Mouse (Mus musculus) heart, embryonic 16.5 days (tissue): ENCODE measurements around the gene Nags. TPM values are rescaled to one million over a fixed set of nuclear protein-coding genes. Genes with fewer than 3 reads are reported as not detected.
"Not testable (repeated sequence)": the region's sequence is repeated elsewhere in the genome, so short reads cannot be mapped to it uniquely, and the experiment has no call there.

ENCODE experiments used
- ATAC-seq: fragments of 200-750 bp; cut with Nextera tagmentation; replicated peaks from 2 replicates; pipeline ENCODE4 v1.8.0; 2017; ENCODE audit warnings: moderate number of reproducible peaks; ENCODE audit not compliant: insufficient read depth, low FRiP score; ENCODE audit errors: extremely low read depth
- H3K27ac ChIP-seq: fragments of 300-500 bp; sonication (generic); 2 replicates; pipeline ENCODE4 v1.5.1; 2014; ENCODE audit warnings: mild to moderate bottlenecking, low read length, control low read depth, moderate library complexity
- H3K27me3 ChIP-seq: fragments of 300-500 bp; sonication (generic); 2 replicates; pipeline ENCODE4 v1.6.1; 2014; ENCODE audit warnings: low read length, mixed read lengths; ENCODE audit not compliant: control insufficient read depth, insufficient read depth
- H3K36me3 ChIP-seq: fragments of 300-500 bp; sonication (generic); 2 replicates; pipeline ENCODE4 v1.6.1; 2014; ENCODE audit not compliant: control insufficient read depth, insufficient read depth
- H3K4me1 ChIP-seq: fragments of 300-500 bp; sonication (generic); 2 replicates; pipeline ENCODE4 v1.6.1; 2014; ENCODE audit warnings: low read length, mixed read lengths; ENCODE audit not compliant: control insufficient read depth, insufficient read depth
- H3K4me2 ChIP-seq: fragments of 300-500 bp; sonication (generic); 2 replicates; pipeline ENCODE4 v1.6.1; 2014; ENCODE audit warnings: low read depth, mild to moderate bottlenecking, control low read depth, low read length
- H3K4me3 ChIP-seq: fragments of 300-500 bp; sonication (generic); 2 replicates; pipeline ENCODE4 v1.5.1; 2014; ENCODE audit warnings: mild to moderate bottlenecking, control low read depth, low read length
- H3K9ac ChIP-seq: fragments of 300-500 bp; sonication (generic); 2 replicates; pipeline ENCODE4 v1.6.1; 2014; ENCODE audit warnings: low read length, control low read depth
- H3K9me3 ChIP-seq: fragments of 300-500 bp; sonication (generic); replicated peaks from 2 replicates; pipeline ENCODE4 v1.6.1; 2016; ENCODE audit warnings: low read length; ENCODE audit not compliant: control insufficient read depth
- WGBS: fragments of 180-500 bp; shearing (Covaris S2); extraction: QIAGEN DNeasy Blood & Tissue Kit; methylation state at CpG from one replicate; pipeline ENCODE4 v1.1.7; 2014; 5-methylcytosine and 5-hydroxymethylcytosine counted together
- polyA plus RNA-seq: library from polyadenylated mRNA; unstranded; fragments of >200 nt; fragmentation: Nextera tagmentation; extraction: Ambion mirVana; gene quantifications from 2 replicates; pipeline ENCODE4 v1.2.1, GENCODE M21; 2015

Nags gene
- polyA plus RNA-seq, 1 experiment from 2014 or later = 0.14 TPM

DNA sequence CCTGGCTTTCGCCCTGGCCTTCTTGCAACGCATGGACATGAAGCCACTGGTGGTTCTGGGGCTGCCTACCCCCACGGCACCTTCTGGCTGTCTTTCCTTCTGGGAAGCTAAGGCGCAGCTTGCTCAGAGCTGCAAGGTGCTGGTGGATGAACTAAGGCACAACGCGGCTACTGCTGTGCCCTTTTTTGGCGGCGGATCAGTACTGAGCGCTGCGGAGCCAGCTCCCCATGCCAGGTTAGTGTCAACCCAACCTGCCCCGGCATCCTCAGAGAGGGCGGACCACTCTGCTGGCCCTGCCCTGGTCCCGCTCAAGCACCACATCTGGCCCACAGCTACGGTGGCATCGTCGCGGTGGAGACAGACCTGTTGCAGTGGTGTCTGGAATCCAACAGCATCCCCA lies 1.2 kb downstream of the Nags start:
- peaks cover 54% of the 10 kb centered on the region for H3K27me3 ChIP-seq
- peak overlapping the region; percentile 59; the same call in 1 of the 2 replicates for H3K4me2 ChIP-seq
- H3K36me3 ChIP-seq = no peaks in the 10 kb centered on the region
- ATAC-seq = no peak
- no peaks in the 10 kb centered on the region for H3K9me3 ChIP-seq
- no peak overlapping the region for H3K9ac ChIP-seq
- H3K27ac ChIP-seq = no peak overlapping the region
- peak overlapping the region; percentile 39 for H3K4me3 ChIP-seq
- H3K4me1 ChIP-seq = peaks cover 19% of the 10 kb centered on the region
- WGBS = 9% methylated on average over 17 of the region's 17 CpGs

DNA sequence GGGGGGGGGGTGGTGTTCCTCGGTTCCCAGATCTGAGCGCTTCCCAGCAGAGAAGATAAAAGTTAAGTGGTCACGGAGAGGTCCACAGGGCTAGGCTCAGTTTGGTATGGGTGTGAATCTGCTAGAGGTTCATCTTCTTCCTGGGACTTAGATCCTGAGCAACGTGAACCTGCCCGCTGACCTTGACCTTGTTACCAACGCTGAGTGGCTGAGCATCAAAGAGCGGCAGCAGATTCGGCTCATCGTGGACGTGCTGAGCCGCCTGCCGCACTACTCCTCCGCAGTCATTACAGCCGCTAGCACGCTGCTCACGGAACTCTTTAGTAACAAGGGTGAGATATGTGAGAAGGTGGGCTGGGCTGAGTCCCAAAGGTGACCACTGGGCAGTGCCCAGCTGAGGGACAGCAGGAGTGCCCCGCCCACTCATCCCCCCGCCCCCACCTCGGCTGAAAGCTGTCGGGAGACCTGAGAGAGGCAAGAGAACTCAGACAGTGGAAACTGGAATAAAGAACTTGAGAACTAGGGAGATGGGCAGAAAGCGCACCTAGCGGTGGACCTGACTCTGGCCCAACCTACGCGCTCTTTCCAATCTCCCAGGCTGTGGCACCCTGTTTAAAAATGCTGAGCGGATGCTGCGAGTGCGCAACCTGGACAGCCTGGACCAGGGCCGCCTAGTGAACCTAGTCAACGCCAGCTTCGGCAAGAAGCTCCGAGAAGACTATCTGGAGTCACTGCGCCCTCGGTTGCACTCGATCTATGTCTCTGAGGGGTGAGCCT lies 2.1 kb downstream of the Nags start:
- 12% methylated on average over 34 of the region's 34 CpGs for WGBS
- Histone ChIP-seq H3K4me2 (peak overlapping the region; percentile 16), H3K4me3 (peak overlapping the region; percentile 26; the same call in 1 of the 2 replicates), H3K9me3 (no peaks in the 10 kb centered on the region), H3K9ac (no peak overlapping the region), H3K36me3 (no peaks in the 10 kb centered on the region; the same call in 1 of the 2 replicates), H3K27ac (no peak overlapping the region), H3K4me1 (peaks cover 19% of the 10 kb centered on the region), H3K27me3 (peaks cover 52% of the 10 kb centered on the region)
- no peak for ATAC-seq

DNA sequence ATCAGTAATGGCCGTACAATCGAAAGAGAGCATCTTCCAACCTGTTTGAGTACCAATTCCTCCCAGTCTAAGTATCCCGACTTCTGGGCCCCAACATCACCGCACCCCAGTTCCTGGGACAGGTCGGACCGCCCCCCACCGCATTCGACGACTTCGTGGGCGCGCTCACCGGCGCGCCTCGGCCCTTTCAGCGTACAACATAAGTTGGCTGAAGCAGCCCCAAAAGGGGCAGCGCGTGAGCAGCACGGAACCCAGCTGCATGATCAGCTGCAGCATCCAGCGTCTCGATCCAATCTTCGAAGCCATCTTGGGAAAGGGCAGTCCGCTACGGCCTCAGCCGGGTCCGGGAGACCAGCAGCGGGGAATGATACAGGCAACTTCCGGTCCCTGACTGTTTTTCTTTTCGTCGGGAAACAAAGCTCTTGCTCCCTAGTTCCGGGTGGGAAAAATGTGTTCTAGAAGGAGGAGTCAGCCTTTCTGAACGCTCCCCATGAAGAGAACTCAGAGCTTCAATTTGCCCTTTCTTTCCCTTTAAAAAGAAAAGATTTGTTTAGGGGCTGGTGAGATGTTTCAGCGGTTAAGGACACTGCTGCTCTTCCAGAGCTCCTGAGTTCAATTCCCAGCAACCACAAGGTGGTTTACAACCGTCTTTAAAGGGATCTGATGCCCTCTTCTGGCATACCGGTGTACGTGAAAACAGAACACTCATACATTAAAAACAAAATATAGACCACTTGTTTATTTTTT lies 10.9 kb downstream of the Nags start, which contains the start of gene Tmem101:
TSS of gene Tmem101 (minus strand) at position 366 of the 747 bp plus-strand sequence.
- under 1% methylated on average over 37 of the region's 37 CpGs for WGBS

DNA sequence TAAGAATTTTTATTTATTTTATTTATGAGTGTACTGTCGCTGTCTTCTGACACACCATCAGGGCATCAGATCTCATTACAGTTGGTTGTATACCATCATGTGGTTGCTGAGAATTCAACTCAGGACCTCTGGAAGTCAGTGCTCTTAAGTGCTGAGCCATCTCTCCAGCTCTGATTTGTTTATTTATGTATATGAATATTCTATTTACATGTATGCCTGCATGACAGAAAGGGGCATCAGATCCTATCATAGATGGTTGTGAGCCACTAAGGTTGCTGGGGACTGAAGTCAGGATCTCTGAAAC lies 11.4 kb downstream of the Nags start:
- 0 out of 2 replicates have a peak, but pooled peaks have one; percentile 14 for ATAC-seq
- Histone ChIP-seq H3K27ac (no peak overlapping the region), H3K9me3 (no peaks in the 10 kb centered on the region), H3K4me3 (no peak overlapping the region), H3K4me1 (peaks cover 4% of the 10 kb centered on the region), H3K27me3 (no peaks in the 10 kb centered on the region), H3K4me2 (no peak overlapping the region), H3K36me3 (peaks cover 12% of the 10 kb centered on the region), H3K9ac (no peak overlapping the region)
- 6% methylated on average over 1 of the region's 1 CpGs for WGBS

More for the DNA sequence above, 10.9 kb downstream of the Nags start, which contains the start of gene Tmem101:
- Histone ChIP-seq H3K4me2 (peak within 1 kb of the TSS; percentile 80), H3K36me3 (peaks cover 12% of the 10 kb centered on the region), H3K27ac (peak within 1 kb of the TSS; percentile 53; the same call in 1 of the 2 replicates), H3K4me3 (peak within 1 kb of the TSS; percentile 86), H3K9me3 (no peaks in the 10 kb centered on the region), H3K9ac (peak within 1 kb of the TSS; percentile 83), H3K4me1 (peaks cover 4% of the 10 kb centered on the region), H3K27me3 (no peaks in the 10 kb centered on the region)
- peak; percentile 80 for ATAC-seq

DNA sequence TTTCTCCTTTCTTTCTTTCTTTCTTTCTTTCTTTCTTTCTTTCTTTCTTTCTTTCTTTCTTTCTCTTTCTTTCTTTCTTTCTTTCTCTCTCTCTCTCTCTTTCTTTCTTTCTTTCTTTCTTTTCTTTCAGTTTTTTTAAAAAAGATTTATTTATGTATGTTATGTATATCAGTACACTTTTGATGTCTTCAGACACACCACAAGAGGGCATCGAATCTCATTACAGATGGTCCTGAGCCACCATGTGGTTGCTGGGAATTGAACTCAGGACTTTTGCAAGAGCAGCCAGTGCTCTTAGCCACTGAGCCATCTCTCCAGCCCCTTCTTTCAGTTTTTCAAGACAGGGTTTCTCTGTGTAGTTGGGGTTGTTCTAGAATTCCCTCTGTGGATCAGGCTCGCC lies 12.7 kb downstream of the Nags start:
- H3K9ac ChIP-seq, H3K4me2 ChIP-seq, H3K4me3 ChIP-seq, H3K9me3 ChIP-seq, H3K27ac ChIP-seq, H3K4me1 ChIP-seq, ATAC-seq, H3K27me3 ChIP-seq: not testable (repeated sequence)
- peaks cover 14% of the 10 kb centered on the region for H3K36me3 ChIP-seq
- 72% methylated on average over 2 of the region's 2 CpGs for WGBS

DNA sequence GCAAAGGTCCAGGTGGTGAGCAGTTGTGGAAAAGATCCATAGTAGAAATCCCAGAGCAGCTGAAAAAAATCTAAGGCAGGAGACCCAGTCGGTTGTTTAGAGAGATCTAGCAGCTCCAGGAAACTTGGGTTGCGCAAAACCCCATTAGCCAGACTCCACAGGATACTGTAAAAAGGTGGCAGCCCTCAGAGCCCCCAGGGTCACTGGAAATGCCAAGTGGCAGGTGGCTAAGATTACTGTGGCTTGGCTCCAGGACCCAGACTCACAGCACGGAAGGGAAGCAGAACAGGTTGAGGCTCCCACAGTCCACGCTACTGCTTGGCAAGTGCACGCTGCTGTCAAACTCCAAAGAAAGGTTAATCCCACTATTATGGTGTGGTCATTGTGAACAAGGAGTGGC lies 14.5 kb downstream of the Nags start:
- H3K9ac ChIP-seq = no peak overlapping the region
- no peaks in the 10 kb centered on the region for H3K27me3 ChIP-seq
- peaks cover 9% of the 10 kb centered on the region for H3K36me3 ChIP-seq
- no peak overlapping the region for H3K4me2 ChIP-seq
- H3K9me3 ChIP-seq = no peaks in the 10 kb centered on the region
- H3K4me3 ChIP-seq = no peak overlapping the region
- ATAC-seq = no peak
- H3K4me1 ChIP-seq = peaks cover 4% of the 10 kb centered on the region
- 72% methylated on average over 5 of the region's 5 CpGs for WGBS
- no peak overlapping the region for H3K27ac ChIP-seq

DNA sequence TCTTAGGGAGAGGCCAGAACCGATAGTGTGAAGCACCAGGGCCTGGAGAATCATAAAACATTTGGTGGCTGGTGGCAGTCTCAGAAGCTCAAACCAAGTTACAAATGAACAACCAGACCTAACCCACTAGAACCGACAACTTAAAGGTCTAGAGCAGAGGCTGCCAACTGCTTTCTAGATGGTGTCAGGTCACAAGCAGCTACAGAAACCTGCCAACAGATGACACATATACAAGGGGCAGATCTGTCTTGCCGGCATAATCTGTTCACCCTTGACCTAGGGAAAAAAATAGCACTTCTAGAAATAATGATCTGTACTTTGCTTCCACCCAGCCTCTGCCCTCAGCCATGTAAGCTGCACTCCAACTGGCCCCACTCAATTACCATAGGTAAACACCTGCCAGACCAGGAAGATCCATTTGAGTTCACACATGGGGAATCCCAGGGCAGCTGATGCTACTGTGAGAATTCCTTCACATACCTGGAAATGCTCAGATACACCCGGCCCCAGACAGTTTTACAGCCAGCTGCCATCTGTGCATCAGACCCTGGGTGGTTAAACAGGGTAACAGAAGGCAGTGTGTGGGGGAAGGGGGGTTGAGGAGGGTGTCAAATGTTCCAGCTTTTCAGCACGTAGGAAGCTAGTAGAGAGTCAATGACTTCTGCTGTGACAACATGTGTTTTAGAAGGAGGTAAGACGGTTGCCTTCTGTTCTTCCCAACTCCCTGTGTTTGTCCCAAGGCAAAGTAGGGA lies 20.8 kb downstream of the Nags start:
- WGBS = 53% methylated on average over 6 of the region's 6 CpGs
- Histone ChIP-seq H3K27me3 (no peaks in the 10 kb centered on the region), H3K4me3 (no peak overlapping the region), H3K9ac (no peak overlapping the region), H3K4me2 (no peak overlapping the region), H3K36me3 (peaks cover 19% of the 10 kb centered on the region), H3K4me1 (no peaks in the 10 kb centered on the region), H3K9me3 (no peaks in the 10 kb centered on the region), H3K27ac (no peak overlapping the region)
- no peak for ATAC-seq

DNA sequence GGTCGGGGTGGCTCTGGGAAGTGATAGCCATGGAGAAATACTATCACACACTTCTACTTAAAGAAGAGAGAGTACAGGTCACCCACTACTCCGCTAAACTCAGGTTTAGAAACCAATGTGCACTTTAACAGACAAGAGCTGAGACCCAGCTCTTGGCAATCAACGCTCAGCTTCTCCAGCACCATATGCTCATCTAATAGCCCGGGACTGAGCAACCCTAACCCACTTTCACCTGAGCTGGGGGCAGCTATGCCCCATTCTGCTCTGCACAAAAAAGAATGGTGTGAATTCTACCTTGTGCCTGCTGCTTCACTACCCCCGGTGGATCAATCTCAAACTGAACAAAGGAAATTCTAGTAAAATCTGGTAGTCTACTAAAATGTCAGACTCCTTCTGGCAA lies 22.2 kb downstream of the Nags start:
- no peak overlapping the region for H3K27ac ChIP-seq
- H3K4me2 ChIP-seq = no peak overlapping the region
- no peaks in the 10 kb centered on the region for H3K27me3 ChIP-seq
- H3K9me3 ChIP-seq = no peaks in the 10 kb centered on the region
- no peak overlapping the region for H3K4me3 ChIP-seq
- WGBS = 89% methylated on average over 5 of the region's 5 CpGs
- H3K36me3 ChIP-seq = peaks cover 16% of the 10 kb centered on the region
- H3K4me1 ChIP-seq = no peaks in the 10 kb centered on the region
- ATAC-seq = no peak
- no peak overlapping the region for H3K9ac ChIP-seq
